Mouse (Mus musculus) yolk sac, embryonic 10.5 days (tissue): Measurements from ENCODE around the gene Aldh1a3.

Source experiments
- DNase-seq: peaks from one replicate; pipeline ENCODE4 v3.0.0-alpha.2; 2017; ENCODE audit warnings: low spot score

The Aldh1a3 gene

GRCm38 (mm10) chr7:66416829-66417228 lies 10.5 kb downstream of the Aldh1a3 start:
- DNase-seq: no peak

GRCm38 (mm10) chr7:66413093-66413492 lies 14.2 kb downstream of the Aldh1a3 start:
- DNase-seq: no peak

- DNase-seq: peak; percentile 26
Measured at GRCm38 (mm10) chr7:66409433-66409832, 17.9 kb downstream of the Aldh1a3 start.

- no peak for DNase-seq
Measured at GRCm38 (mm10) chr7:66406971-66407370, 20.3 kb downstream of the Aldh1a3 start.

- DNase-seq: no peak
Measured at GRCm38 (mm10) chr7:66405951-66406721, 21.2 kb downstream of the Aldh1a3 start.

- DNase-seq: no peak
Measured at GRCm38 (mm10) chr7:66405541-66405940, 21.8 kb downstream of the Aldh1a3 start.

- no peak for DNase-seq
Measured at GRCm38 (mm10) chr7:66404802-66405201, 22.5 kb downstream of the Aldh1a3 start.

- DNase-seq: no peak
Measured at GRCm38 (mm10) chr7:66404141-66404540, 23.2 kb downstream of the Aldh1a3 start.

GRCm38 (mm10) chr7:66402876-66403275 lies 24.4 kb downstream of the Aldh1a3 start:
- no peak for DNase-seq

- no peak for DNase-seq
Measured at GRCm38 (mm10) chr7:66401605-66402004, 25.7 kb downstream of the Aldh1a3 start.

GRCm38 (mm10) chr7:66397288-66397687 lies 30.0 kb downstream of the Aldh1a3 start:
- DNase-seq: no peak

GRCm38 (mm10) chr7:66388621-66389532 lies 38.4 kb downstream of the Aldh1a3 start:
- DNase-seq: peak; percentile 69

GRCm38 (mm10) chr7:66387813-66388521 lies 39.4 kb downstream of the Aldh1a3 start, which contains the start of gene Lrrk1:
Lrrk1 (minus strand) TSS chr7:66388350.
- peak; percentile 67 for DNase-seq

GRCm38 (mm10) chr7:66387419-66387812 lies 39.9 kb downstream of the Aldh1a3 start:
- no peak for DNase-seq

GRCm38 (mm10) chr7:66386411-66386810 lies 40.9 kb downstream of the Aldh1a3 start:
- no peak for DNase-seq

- DNase-seq: no peak
Measured at GRCm38 (mm10) chr7:66385826-66386225, 41.5 kb downstream of the Aldh1a3 start.

- DNase-seq: no peak
Measured at GRCm38 (mm10) chr7:66384891-66385290, 42.4 kb downstream of the Aldh1a3 start.

GRCm38 (mm10) chr7:66384213-66384612 lies 43.1 kb downstream of the Aldh1a3 start:
- DNase-seq: no peak

- DNase-seq: no peak
Measured at GRCm38 (mm10) chr7:66376560-66376959, 50.8 kb downstream of the Aldh1a3 start.

- no peak for DNase-seq
Measured at GRCm38 (mm10) chr7:66375736-66376135, 51.6 kb downstream of the Aldh1a3 start.

- DNase-seq: no peak
Measured at GRCm38 (mm10) chr7:66373391-66373790, 53.9 kb downstream of the Aldh1a3 start.

GRCm38 (mm10) chr7:66370970-66371369 lies 56.3 kb downstream of the Aldh1a3 start:
- peak; percentile 24 for DNase-seq
